Mouse (Mus musculus): ENCODE results near the gene Mgmt. TPM values are rescaled to one million over a fixed set of nuclear protein-coding genes. Genes with fewer than 3 reads are reported as not detected.

Mgmt gene
- polyA plus RNA-seq, 2 experiments, result 1.3 to 3.4 TPM

GRCm38 (mm10) chr7:136864677-136865463 is 29.5 kb upstream of the Mgmt start:
- WGBS (ENCODE audit: insufficient replicate concordance), result 19% methylated on average over 7 of the region's 7 CpGs
- Histone ChIP-seq H3K9ac (replicated peaks) (no peak overlapping the region), H3K36me3 (replicated peaks; ENCODE audit: control insufficient read depth, insufficient read depth, low read depth) (no peaks in the 10 kb centered on the region), H3K4me3 (ENCODE audit: insufficient read depth in 1 of 2, low read depth in 2 of 2, low read length in 2 of 2) (no peak overlapping the region), H3K9me3 (ENCODE audit: control insufficient read depth, low read length) (no peaks in the 10 kb centered on the region), H3K27me3 (ENCODE audit: control insufficient read depth, insufficient read depth, low read length) (no peaks in the 10 kb centered on the region), H3K4me2 (ENCODE audit: low read depth) (no peak overlapping the region), H3K4me1 (replicated peaks; ENCODE audit: control insufficient read depth in 2 of 2, insufficient read depth in 2 of 2, low read length in 1 of 2) (no peaks in the 10 kb centered on the region), H3K27ac (no peak overlapping the region)
- ATAC-seq (ENCODE audit: insufficient read depth), result no peak
- TF ChIP-seq CTCF (IDR thresholded peaks at IDR 0.05; ENCODE audit: low read depth) (no peak), EP300 (IDR thresholded peaks at IDR 0.05; ENCODE audit: low read depth) (no peak)
- no peak for DNase-seq (ENCODE audit: low read depth in 3 of 3, low spot score in 3 of 3)

- no peak for DNase-seq (ENCODE audit: low read depth in 3 of 3, low spot score in 3 of 3)
Observed at GRCm38 (mm10) chr7:136865876-136866275, 28.5 kb upstream of the Mgmt start.

GRCm38 (mm10) chr7:136866535-136866934 is 27.9 kb upstream of the Mgmt start:
- Histone ChIP-seq H3K27ac (no peak overlapping the region), H3K4me3 (ENCODE audit: insufficient read depth in 1 of 2, low read depth in 2 of 2, low read length in 2 of 2) (no peak overlapping the region), H3K4me1 (replicated peaks; ENCODE audit: control insufficient read depth in 2 of 2, insufficient read depth in 2 of 2, low read length in 1 of 2) (no peaks in the 10 kb centered on the region), H3K9me3 (ENCODE audit: control insufficient read depth, low read length) (no peaks in the 10 kb centered on the region), H3K36me3 (replicated peaks; ENCODE audit: control insufficient read depth, insufficient read depth, low read depth) (no peaks in the 10 kb centered on the region), H3K27me3 (ENCODE audit: control insufficient read depth, insufficient read depth, low read length) (no peaks in the 10 kb centered on the region), H3K9ac (replicated peaks) (no peak overlapping the region), H3K4me2 (ENCODE audit: low read depth) (no peak overlapping the region)
- ATAC-seq (ENCODE audit: insufficient read depth), result no peak
- no peak for DNase-seq (ENCODE audit: low read depth in 3 of 3, low spot score in 3 of 3)
- no peak for TF ChIP-seq EP300 (IDR thresholded peaks at IDR 0.05; ENCODE audit: low read depth)
- no peak for TF ChIP-seq CTCF (IDR thresholded peaks at IDR 0.05; ENCODE audit: low read depth)
- 63% methylated on average over 4 of the region's 4 CpGs for WGBS (ENCODE audit: insufficient replicate concordance)

More at GRCm38 (mm10) chr7:136865876-136866275, 28.5 kb upstream of the Mgmt start:
- Histone ChIP-seq H3K4me3 (ENCODE audit: insufficient read depth in 1 of 2, low read depth in 2 of 2, low read length in 2 of 2) (no peak overlapping the region), H3K4me1 (replicated peaks; ENCODE audit: control insufficient read depth in 2 of 2, insufficient read depth in 2 of 2, low read length in 1 of 2) (no peaks in the 10 kb centered on the region), H3K36me3 (replicated peaks; ENCODE audit: control insufficient read depth, insufficient read depth, low read depth) (no peaks in the 10 kb centered on the region), H3K27ac (no peak overlapping the region), H3K9ac (replicated peaks) (no peak overlapping the region), H3K27me3 (ENCODE audit: control insufficient read depth, insufficient read depth, low read length) (no peaks in the 10 kb centered on the region), H3K9me3 (ENCODE audit: control insufficient read depth, low read length) (no peaks in the 10 kb centered on the region), H3K4me2 (ENCODE audit: low read depth) (no peak overlapping the region)
- WGBS (ENCODE audit: insufficient replicate concordance), result 68% methylated on average over 4 of the region's 4 CpGs
- ATAC-seq (ENCODE audit: insufficient read depth), result no peak
- TF ChIP-seq EP300 (IDR thresholded peaks at IDR 0.05; ENCODE audit: low read depth) (no peak), CTCF (IDR thresholded peaks at IDR 0.05; ENCODE audit: low read depth) (no peak)

GRCm38 (mm10) chr7:136871535-136871934 is 22.9 kb upstream of the Mgmt start:
- WGBS (ENCODE audit: insufficient replicate concordance), result 69% methylated on average over 11 of the region's 11 CpGs
- Histone ChIP-seq H3K27ac (no peak overlapping the region), H3K36me3 (replicated peaks; ENCODE audit: control insufficient read depth, insufficient read depth, low read depth) (no peaks in the 10 kb centered on the region), H3K4me3 (ENCODE audit: insufficient read depth in 1 of 2, low read depth in 2 of 2, low read length in 2 of 2) (no peak overlapping the region), H3K4me1 (replicated peaks; ENCODE audit: control insufficient read depth in 2 of 2, insufficient read depth in 2 of 2, low read length in 1 of 2) (no peaks in the 10 kb centered on the region), H3K9ac (replicated peaks) (no peak overlapping the region), H3K4me2 (ENCODE audit: low read depth) (no peak overlapping the region), H3K9me3 (ENCODE audit: control insufficient read depth, low read length) (no peaks in the 10 kb centered on the region), H3K27me3 (ENCODE audit: control insufficient read depth, insufficient read depth, low read length) (no peaks in the 10 kb centered on the region)
- TF ChIP-seq CTCF (IDR thresholded peaks at IDR 0.05; ENCODE audit: low read depth), result no peak
- no peak for TF ChIP-seq EP300 (IDR thresholded peaks at IDR 0.05; ENCODE audit: low read depth)
- no peak for ATAC-seq (ENCODE audit: insufficient read depth)
- no peak for DNase-seq (ENCODE audit: low read depth in 3 of 3, low spot score in 3 of 3)

- H3K36me3 ChIP-seq (replicated peaks; ENCODE audit: control insufficient read depth, insufficient read depth, low read depth), result no peaks in the 10 kb centered on the region
- no peaks in the 10 kb centered on the region for H3K27me3 ChIP-seq (ENCODE audit: control insufficient read depth, insufficient read depth, low read length)
- no peaks in the 10 kb centered on the region for H3K9me3 ChIP-seq (ENCODE audit: control insufficient read depth, low read length)
- no peak for DNase-seq (ENCODE audit: low read depth in 3 of 3, low spot score in 3 of 3)
- H3K9ac ChIP-seq (replicated peaks), result no peak overlapping the region
- 34% methylated on average over 8 of the region's 8 CpGs for WGBS (ENCODE audit: insufficient replicate concordance)
- H3K27ac ChIP-seq, result no peak overlapping the region
- H3K4me3 ChIP-seq (ENCODE audit: insufficient read depth in 1 of 2, low read depth in 2 of 2, low read length in 2 of 2), result no peak overlapping the region
- no peak for ATAC-seq (ENCODE audit: insufficient read depth)
- TF ChIP-seq CTCF (IDR thresholded peaks at IDR 0.05; ENCODE audit: low read depth) (no peak), EP300 (IDR thresholded peaks at IDR 0.05; ENCODE audit: low read depth) (no peak)
- H3K4me2 ChIP-seq (ENCODE audit: low read depth), result no peak overlapping the region
- no peaks in the 10 kb centered on the region for H3K4me1 ChIP-seq (replicated peaks; ENCODE audit: control insufficient read depth in 2 of 2, insufficient read depth in 2 of 2, low read length in 1 of 2)
Observed at GRCm38 (mm10) chr7:136872059-136872458, 22.4 kb upstream of the Mgmt start.
